Comparison of ENCODE assay signal across 8 mouse cellular contexts in the genomic region with DNA sequence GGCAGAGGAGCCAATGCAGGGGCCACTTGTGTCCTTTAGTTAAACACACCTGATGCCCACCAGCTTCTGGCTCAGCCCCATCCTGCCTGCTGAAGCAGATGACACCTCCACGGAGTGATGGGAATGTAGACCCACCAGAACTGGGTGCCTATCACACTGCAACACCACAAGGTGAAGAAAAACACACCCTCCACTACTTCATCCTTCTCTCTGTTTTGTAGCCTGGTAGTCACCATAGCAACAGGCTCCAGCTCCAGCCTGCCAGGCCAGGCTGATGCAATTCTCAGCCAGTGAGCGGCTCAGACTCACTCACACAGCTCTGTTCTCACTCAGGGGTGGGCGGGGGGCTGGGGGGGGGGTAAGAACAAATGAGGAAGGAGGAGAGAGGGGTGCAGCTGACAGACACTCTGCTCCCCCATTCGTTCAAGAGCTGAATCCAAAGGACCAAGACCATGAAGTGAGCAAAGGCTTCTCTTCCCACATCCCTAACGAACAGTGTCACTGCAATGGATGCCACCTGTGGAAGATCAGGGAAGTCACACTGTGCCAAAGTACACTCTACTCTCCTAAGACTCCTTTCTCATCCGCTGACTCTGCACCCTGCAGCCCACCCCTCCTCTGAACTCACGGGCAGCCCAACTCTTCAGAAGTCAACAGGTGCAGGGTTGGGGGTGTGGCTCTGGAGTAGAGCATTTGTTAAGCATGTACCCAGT.
DNase-seq lines count a peak whose midpoint lies in the region; ATAC-seq lines count a peak whose summit lies in the region.
"Had no signal": no experiment of that assay in that cellular context is flagged by ENCODE, and none has a peak within 500 bp of the region (broad histone marks: within the 10 kb centered on the region; RNA-seq: fewer than 3 reads in every experiment).

No protein-coding gene starts in this region.

- H3K4me2 ChIP-seq in liver, embryonic 12.5 days, result no peak overlapping the region
- H3K4me2 ChIP-seq: embryonic facial prominence, embryonic 13.5 days had no signal

- H3K27ac ChIP-seq in macrophage, result peak overlapping the region; percentile 95
- no peak overlapping the region for H3K27ac ChIP-seq in liver, embryonic 12.5 days
- H3K27ac ChIP-seq: embryonic facial prominence, embryonic 13.5 days had no signal

- H3K9me3 ChIP-seq in liver, embryonic 12.5 days (replicated peaks), result no peaks in the 10 kb centered on the region
- H3K9me3 ChIP-seq: embryonic facial prominence, embryonic 13.5 days had no signal

- H3K36me3 ChIP-seq in macrophage (ENCODE audit: inconsistent target), result no peaks in the 10 kb centered on the region
- H3K36me3 ChIP-seq in liver, embryonic 12.5 days, result no peaks in the 10 kb centered on the region
- H3K36me3 ChIP-seq: embryonic facial prominence, embryonic 13.5 days had no signal

- WGBS in macrophage (ENCODE audit: missing documents), result 80% methylated on average over 7 of the region's 7 CpGs
- 45% methylated on average over 7 of the region's 7 CpGs for WGBS in liver, embryonic 12.5 days (ENCODE audit: insufficient replicate concordance)

- H3K4me1 ChIP-seq in liver, embryonic 12.5 days, result no peaks in the 10 kb centered on the region

- H3K79me2 ChIP-seq in macrophage (ENCODE audit: inconsistent target), result peaks cover 100% of the 10 kb centered on the region

- peak; percentile 32 for DNase-seq in thymus, postnatal 4 days
- DNase-seq in thymus, postnatal 10 days (ENCODE audit: low spot score in 2 of 2), result no peak
- DNase-seq in frontal cortex, adult 2 months (ENCODE audit: extremely low spot score in 1 of 2, low spot score in 1 of 2), result peak; percentile 74 to 77
- DNase-seq in kidney, postnatal 14 days, result no peak

- H3K4me3 ChIP-seq in macrophage (ENCODE audit: inconsistent target), result no peak overlapping the region
- no peak overlapping the region for H3K4me3 ChIP-seq in liver, embryonic 12.5 days
- H3K4me3 ChIP-seq: embryonic facial prominence, embryonic 13.5 days had no signal

- H3K9ac ChIP-seq in liver, embryonic 12.5 days, result no peak overlapping the region
- H3K9ac ChIP-seq: embryonic facial prominence, embryonic 13.5 days had no signal

- no peak for ATAC-seq in liver, embryonic 12.5 days
- no peak for ATAC-seq in monocyte, adult 5-6 weeks (replicated peaks; ENCODE audit: insufficient number of reproducible peaks, low FRiP score, low TSS enrichment, poor library complexity, severe bottlenecking)

- H3K27me3 ChIP-seq in liver, embryonic 12.5 days (replicated peaks), result no peaks in the 10 kb centered on the region
- H3K27me3 ChIP-seq: embryonic facial prominence, embryonic 13.5 days had no signal

Comparison
In these comparisons a context has a peak if more than half of its experiments do, and no peak if none do; other contexts are left out.
1. DNase-seq: peak in thymus, postnatal 4 days (single experiment) and frontal cortex, adult 2 months (2 of 2); none in thymus, postnatal 10 days (0 of 2) and kidney, postnatal 14 days (single experiment).